Mouse (Mus musculus): ENCODE data around the gene Cmss1. TPM values are rescaled to one million over a fixed set of nuclear protein-coding genes. Genes with fewer than 3 reads are reported as not detected.

Gene Cmss1
- total and polyA plus RNA-seq, 2 experiments from 2014 or later, result 12.0 to 43.4 TPM

DNA sequence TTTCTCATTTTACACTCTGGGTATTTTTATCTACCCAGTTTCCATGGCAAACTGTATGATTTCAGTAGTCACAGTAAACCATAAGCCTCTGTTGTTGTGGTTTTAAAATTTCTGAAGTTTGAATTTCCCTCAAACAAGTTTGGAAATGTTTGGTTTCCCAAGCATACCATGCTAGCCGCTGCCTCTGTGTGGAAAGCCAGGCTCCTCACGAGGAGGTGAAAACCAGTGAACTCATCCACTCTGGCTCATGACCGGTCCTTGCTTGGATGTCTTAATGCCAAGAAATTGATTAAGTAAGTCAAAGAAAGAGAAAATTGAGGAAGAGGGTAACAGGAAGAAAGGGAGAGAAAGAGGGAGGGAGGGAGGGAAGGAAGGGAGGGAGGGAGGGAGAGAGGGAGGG, 48.4 kb downstream of the Cmss1 start:
- Histone ChIP-seq H3K27me3 (ENCODE audit: insufficient read depth, low read length) (no peaks in the 10 kb centered on the region), H3K4me2 (ENCODE audit: low read depth) (no peak overlapping the region), H3K9ac (no peak overlapping the region), H3K4me3 (ENCODE audit: low read depth, low read length) (no peak overlapping the region), H3K4me1 (ENCODE audit: insufficient read depth) (no peaks in the 10 kb centered on the region), H3K9me3 (ENCODE audit: low read length) (no peaks in the 10 kb centered on the region), H3K36me3 (ENCODE audit: insufficient read depth) (no peaks in the 10 kb centered on the region), H3K27ac (ENCODE audit: low read depth, low read length) (no peak overlapping the region)
- WGBS, result 92% methylated on average over 3 of the region's 3 CpGs
- ATAC-seq (no peak), DNase-seq (no peak)
- TF ChIP-seq CTCF (IDR thresholded peaks at IDR 0.05; ENCODE audit: low read depth), result no peak

DNA sequence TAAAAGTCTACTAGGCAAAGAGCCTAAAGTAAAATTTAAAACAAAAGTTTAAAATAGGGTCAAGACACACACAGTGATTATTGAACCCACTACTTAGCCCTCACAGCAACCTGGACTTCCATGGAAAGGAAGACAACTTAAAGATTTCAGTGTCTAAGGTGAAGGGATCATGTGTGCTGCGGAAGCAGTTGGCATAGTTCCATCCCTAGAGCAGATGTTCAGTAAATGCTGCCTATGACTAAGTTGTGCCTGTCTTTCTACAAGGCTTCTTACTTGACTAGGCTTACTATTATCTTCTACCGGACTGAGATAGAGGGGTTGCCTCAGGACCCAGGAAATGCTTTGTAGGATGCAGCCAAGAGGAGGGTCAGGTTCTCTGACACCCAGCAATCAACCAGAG, 50.4 kb downstream of the Cmss1 start:
- WGBS, result 66% methylated on average over 2 of the region's 2 CpGs
- ATAC-seq (no peak), DNase-seq (no peak)
- Histone ChIP-seq H3K4me2 (ENCODE audit: low read depth) (no peak overlapping the region), H3K9ac (no peak overlapping the region), H3K9me3 (ENCODE audit: low read length) (no peaks in the 10 kb centered on the region), H3K4me3 (ENCODE audit: low read depth, low read length) (no peak overlapping the region), H3K36me3 (ENCODE audit: insufficient read depth) (no peaks in the 10 kb centered on the region), H3K27ac (ENCODE audit: low read depth, low read length) (no peak overlapping the region), H3K27me3 (ENCODE audit: insufficient read depth, low read length) (no peaks in the 10 kb centered on the region), H3K4me1 (ENCODE audit: insufficient read depth) (no peaks in the 10 kb centered on the region)
- no peak for TF ChIP-seq CTCF (IDR thresholded peaks at IDR 0.05; ENCODE audit: low read depth)

- Histone ChIP-seq H3K36me3 (ENCODE audit: insufficient read depth) (no peaks in the 10 kb centered on the region), H3K9me3 (ENCODE audit: low read length) (no peaks in the 10 kb centered on the region), H3K27me3 (ENCODE audit: insufficient read depth, low read length) (no peaks in the 10 kb centered on the region), H3K4me2 (ENCODE audit: low read depth) (no peak overlapping the region), H3K4me1 (ENCODE audit: insufficient read depth) (no peaks in the 10 kb centered on the region), H3K4me3 (ENCODE audit: low read depth, low read length) (no peak overlapping the region), H3K9ac (no peak overlapping the region), H3K27ac (ENCODE audit: low read depth, low read length) (no peak overlapping the region)
- TF ChIP-seq CTCF (IDR thresholded peaks at IDR 0.05; ENCODE audit: low read depth), result no peak
- WGBS, result 79% methylated on average over 4 of the region's 4 CpGs
- ATAC-seq (no peak), DNase-seq (no peak)
Measured at GRCm38 (mm10) chr16:57555667-57556066, 51.0 kb downstream of the Cmss1 start.

- H3K27me3 ChIP-seq (ENCODE audit: insufficient read depth, low read length), result peaks cover 3% of the 10 kb centered on the region
- 76% methylated on average over 6 of the region's 6 CpGs for WGBS
- no peak overlapping the region for H3K9ac ChIP-seq
- TF ChIP-seq CTCF (IDR thresholded peaks at IDR 0.05; ENCODE audit: low read depth), result no peak
- no peaks in the 10 kb centered on the region for H3K9me3 ChIP-seq (ENCODE audit: low read length)
- DNase-seq (no peak), ATAC-seq (no peak)
- no peak overlapping the region for H3K4me2 ChIP-seq (ENCODE audit: low read depth)
- no peaks in the 10 kb centered on the region for H3K36me3 ChIP-seq (ENCODE audit: insufficient read depth)
- no peaks in the 10 kb centered on the region for H3K4me1 ChIP-seq (ENCODE audit: insufficient read depth)
- H3K27ac ChIP-seq (ENCODE audit: low read depth, low read length), result no peak overlapping the region
- H3K4me3 ChIP-seq (ENCODE audit: low read depth, low read length), result no peak overlapping the region
Measured at GRCm38 (mm10) chr16:57554886-57555400, 51.7 kb downstream of the Cmss1 start.

DNA sequence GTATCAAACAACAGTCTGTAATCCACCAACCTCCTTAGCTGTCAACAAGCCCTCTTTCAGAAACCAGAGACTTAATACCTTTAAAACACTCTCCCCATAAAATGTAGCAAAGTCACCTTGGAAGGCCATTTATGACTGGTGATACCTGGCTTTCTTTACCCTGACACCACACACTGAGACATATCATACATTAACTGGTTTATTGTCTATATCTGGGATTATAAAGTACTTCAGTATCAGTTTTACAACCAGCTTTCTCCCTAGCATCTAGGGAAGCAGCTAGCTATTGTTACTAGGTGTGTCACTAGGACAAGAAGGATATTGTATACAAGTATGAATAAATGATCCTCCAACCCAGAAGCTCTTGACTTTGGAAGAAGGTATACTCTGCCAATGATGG, 53.4 kb downstream of the Cmss1 start:
- H3K9me3 ChIP-seq (ENCODE audit: low read length), result no peaks in the 10 kb centered on the region
- H3K4me3 ChIP-seq (ENCODE audit: low read depth, low read length), result no peak overlapping the region
- H3K4me2 ChIP-seq (ENCODE audit: low read depth), result no peak overlapping the region
- H3K27me3 ChIP-seq (ENCODE audit: insufficient read depth, low read length), result peaks cover 9% of the 10 kb centered on the region
- no peak for ATAC-seq
- H3K4me1 ChIP-seq (ENCODE audit: insufficient read depth), result no peaks in the 10 kb centered on the region
- no peaks in the 10 kb centered on the region for H3K36me3 ChIP-seq (ENCODE audit: insufficient read depth)
- H3K9ac ChIP-seq, result no peak overlapping the region
- DNase-seq, result no peak
- no peak overlapping the region for H3K27ac ChIP-seq (ENCODE audit: low read depth, low read length)
- no peak for TF ChIP-seq CTCF (IDR thresholded peaks at IDR 0.05; ENCODE audit: low read depth)

DNA sequence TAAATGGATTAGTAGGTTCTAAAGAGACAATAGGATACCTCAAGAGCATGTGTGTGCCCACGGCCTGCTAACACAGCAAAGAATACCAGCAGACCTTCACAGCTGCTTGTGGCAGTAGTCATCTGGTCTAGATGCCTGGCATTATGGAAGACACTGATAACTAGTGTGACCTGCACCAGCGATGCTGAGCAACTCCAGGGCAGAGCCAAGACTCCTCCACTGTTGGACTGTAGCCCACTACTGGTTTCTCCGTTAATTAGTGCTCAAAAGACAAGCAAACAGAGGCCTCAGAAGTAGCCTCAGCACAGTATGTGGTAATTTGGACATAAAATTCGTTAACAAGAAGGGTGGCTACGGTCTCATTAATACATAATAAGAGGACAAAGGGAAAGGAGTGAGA, 54.0 kb downstream of the Cmss1 start:
- H3K27ac ChIP-seq (ENCODE audit: low read depth, low read length), result no peak overlapping the region
- 43% methylated on average over 5 of the region's 5 CpGs for WGBS
- H3K9ac ChIP-seq, result no peak overlapping the region
- no peak overlapping the region for H3K4me2 ChIP-seq (ENCODE audit: low read depth)
- H3K36me3 ChIP-seq (ENCODE audit: insufficient read depth), result no peaks in the 10 kb centered on the region
- ATAC-seq (no peak), DNase-seq (no peak)
- no peaks in the 10 kb centered on the region for H3K4me1 ChIP-seq (ENCODE audit: insufficient read depth)
- H3K4me3 ChIP-seq (ENCODE audit: low read depth, low read length), result no peak overlapping the region
- H3K9me3 ChIP-seq (ENCODE audit: low read length), result no peaks in the 10 kb centered on the region
- H3K27me3 ChIP-seq (ENCODE audit: insufficient read depth, low read length), result peaks cover 9% of the 10 kb centered on the region
- TF ChIP-seq CTCF (IDR thresholded peaks at IDR 0.05; ENCODE audit: low read depth), result no peak

GRCm38 (mm10) chr16:57551617-57552016, 55.0 kb downstream of the Cmss1 start:
- DNase-seq, result no peak
- no peaks in the 10 kb centered on the region for H3K4me1 ChIP-seq (ENCODE audit: insufficient read depth)
- no peaks in the 10 kb centered on the region for H3K36me3 ChIP-seq (ENCODE audit: insufficient read depth)
- H3K4me2 ChIP-seq (ENCODE audit: low read depth), result no peak overlapping the region
- H3K27me3 ChIP-seq (ENCODE audit: insufficient read depth, low read length), result peaks cover 9% of the 10 kb centered on the region
- H3K27ac ChIP-seq (ENCODE audit: low read depth, low read length), result no peak overlapping the region
- no peak for ATAC-seq
- no peak overlapping the region for H3K4me3 ChIP-seq (ENCODE audit: low read depth, low read length)
- no peak for TF ChIP-seq CTCF (IDR thresholded peaks at IDR 0.05; ENCODE audit: low read depth)
- no peaks in the 10 kb centered on the region for H3K9me3 ChIP-seq (ENCODE audit: low read length)
- WGBS, result 78% methylated on average over 2 of the region's 2 CpGs
- no peak overlapping the region for H3K9ac ChIP-seq

- H3K4me1 ChIP-seq (ENCODE audit: insufficient read depth), result no peaks in the 10 kb centered on the region
- ATAC-seq (no peak), DNase-seq (no peak)
- H3K27ac ChIP-seq (ENCODE audit: low read depth, low read length), result no peak overlapping the region
- no peaks in the 10 kb centered on the region for H3K9me3 ChIP-seq (ENCODE audit: low read length)
- no peak overlapping the region for H3K4me2 ChIP-seq (ENCODE audit: low read depth)
- WGBS, result 46% methylated on average over 2 of the region's 2 CpGs
- no peak for TF ChIP-seq CTCF (IDR thresholded peaks at IDR 0.05; ENCODE audit: low read depth)
- no peak overlapping the region for H3K9ac ChIP-seq
- H3K36me3 ChIP-seq (ENCODE audit: insufficient read depth), result no peaks in the 10 kb centered on the region
- peaks cover 9% of the 10 kb centered on the region for H3K27me3 ChIP-seq (ENCODE audit: insufficient read depth, low read length)
- no peak overlapping the region for H3K4me3 ChIP-seq (ENCODE audit: low read depth, low read length)
Measured at GRCm38 (mm10) chr16:57550817-57551216, 55.8 kb downstream of the Cmss1 start.

All from forebrain, postnatal 0 days (tissue).